9 mouse cellular contexts compared by ENCODE assay signal in the genomic region with DNA sequence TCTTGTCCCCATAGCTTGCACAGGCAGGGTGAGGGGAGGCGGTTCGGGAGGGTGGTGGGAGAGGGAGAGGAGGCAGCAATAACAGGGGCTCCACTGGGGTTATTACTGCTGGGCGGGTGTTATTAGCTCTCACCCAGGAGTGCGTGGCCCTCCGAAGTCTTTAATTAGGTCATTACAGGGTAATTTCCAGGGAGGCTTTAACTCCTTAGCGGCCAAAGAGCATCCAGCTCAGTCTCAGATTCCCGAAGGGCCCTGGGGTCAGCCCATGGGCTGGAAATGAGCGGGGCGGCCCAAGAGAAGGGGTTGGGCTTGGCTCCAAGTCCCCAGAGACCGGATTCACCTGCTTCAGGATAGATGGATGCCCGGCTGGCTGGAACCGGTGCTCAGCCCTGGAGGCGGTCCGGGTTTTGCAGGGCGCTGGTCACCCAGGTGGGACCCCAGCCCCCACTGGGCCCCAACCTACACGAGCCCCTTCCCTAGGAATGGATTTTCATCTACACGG. TPM values are rescaled to one million over a fixed set of nuclear protein-coding genes. Genes with fewer than 3 reads are reported as not detected.
A peak's percentile ranks its signal among the peaks of the same experiment; 100 is the strongest.
DNase-seq lines count a peak whose midpoint lies in the region; ATAC-seq lines count a peak whose summit lies in the region.
"Had no signal": no experiment of that assay in that cellular context is flagged by ENCODE, and none has a peak within 500 bp of the region (broad histone marks: within the 10 kb centered on the region; RNA-seq: fewer than 3 reads in every experiment).

No protein-coding gene starts in this region.

- H3K4me3 ChIP-seq in heart, embryonic 16.5 days (ENCODE audit: low read length) = peak overlapping the region; percentile 46
- H3K4me3 ChIP-seq in hindbrain, embryonic 15.5 days = peak overlapping the region; percentile 38
- peak overlapping the region; percentile 45 for H3K4me3 ChIP-seq in midbrain, embryonic 16.5 days (ENCODE audit: low read depth, low read length)

- ATAC-seq in heart, embryonic 16.5 days (replicated peaks; ENCODE audit: extremely low read depth, insufficient read depth, low FRiP score) = no peak
- peak; percentile 65 for ATAC-seq in hindbrain, embryonic 15.5 days (ENCODE audit: low FRiP score, low read depth)
- peak; percentile 54 for ATAC-seq in midbrain, embryonic 16.5 days

- peaks cover 3% of the 10 kb centered on the region for H3K4me1 ChIP-seq in heart, embryonic 16.5 days (ENCODE audit: control insufficient read depth, insufficient read depth, low read length)
- peaks cover 45% of the 10 kb centered on the region for H3K4me1 ChIP-seq in hindbrain, embryonic 15.5 days (replicated peaks)
- H3K4me1 ChIP-seq in midbrain, embryonic 16.5 days (ENCODE audit: control insufficient read depth, insufficient read depth, low read length) = peaks cover 23% of the 10 kb centered on the region

- no peaks in the 10 kb centered on the region for H3K36me3 ChIP-seq in heart, embryonic 16.5 days (ENCODE audit: control insufficient read depth, insufficient read depth)
- H3K36me3 ChIP-seq in hindbrain, embryonic 15.5 days = no peaks in the 10 kb centered on the region
- H3K36me3 ChIP-seq in midbrain, embryonic 16.5 days (ENCODE audit: control insufficient read depth, insufficient read depth, low read length) = no peaks in the 10 kb centered on the region

- intact Hi-C loops in heart, postnatal 14 days (cut with DNase I) = no loop called here
- intact Hi-C loops in gastrocnemius, postnatal 14 days (cut with DNase I; ENCODE audit: low total_unique reads) = no loop called here

- WGBS in heart, embryonic 16.5 days = 14% methylated on average over 17 of the region's 17 CpGs
- 4% methylated on average over 17 of the region's 17 CpGs for WGBS in hindbrain, embryonic 15.5 days
- WGBS in midbrain, embryonic 16.5 days = 4% methylated on average over 15 of the region's 17 CpGs

- peak overlapping the region; percentile 62 for H3K4me2 ChIP-seq in heart, embryonic 16.5 days (ENCODE audit: low read depth, low read length)
- H3K4me2 ChIP-seq in hindbrain, embryonic 15.5 days = peak overlapping the region; percentile 79
- peak overlapping the region; percentile 85 for H3K4me2 ChIP-seq in midbrain, embryonic 16.5 days (ENCODE audit: low read length)

- H3K27ac ChIP-seq in heart, embryonic 16.5 days (ENCODE audit: low read length) = no peak overlapping the region
- peak overlapping the region; percentile 93 for H3K27ac ChIP-seq in hindbrain, embryonic 15.5 days (replicated peaks)
- H3K27ac ChIP-seq in midbrain, embryonic 16.5 days (ENCODE audit: low read length) = peak overlapping the region; percentile 86

- DNase-seq in heart, postnatal 14 days = no peak
- peak; percentile 65 for DNase-seq in embryo, embryonic 11 days
- DNase-seq in right cerebral cortex, postnatal 4 days = no peak
- DNase-seq in gastrocnemius, postnatal 14 days = no peak
- no peak for DNase-seq in kidney, adult 8-10 months

- H3K9me3 ChIP-seq in heart, embryonic 16.5 days (replicated peaks; ENCODE audit: control insufficient read depth, low read length) = no peaks in the 10 kb centered on the region
- H3K9me3 ChIP-seq in hindbrain, embryonic 15.5 days = no peaks in the 10 kb centered on the region
- no peaks in the 10 kb centered on the region for H3K9me3 ChIP-seq in midbrain, embryonic 16.5 days (replicated peaks; ENCODE audit: control insufficient read depth, low read length, poor library complexity, severe bottlenecking)

- no peak overlapping the region; the same call in 1 of the 2 replicates for H3K9ac ChIP-seq in heart, embryonic 16.5 days (ENCODE audit: low read length)
- H3K9ac ChIP-seq in hindbrain, embryonic 15.5 days = peak overlapping the region; percentile 49
- H3K9ac ChIP-seq in midbrain, embryonic 16.5 days (ENCODE audit: low read depth, low read length) = peak overlapping the region; percentile 76

- peaks cover 71% of the 10 kb centered on the region for H3K27me3 ChIP-seq in heart, embryonic 16.5 days (ENCODE audit: control insufficient read depth, insufficient read depth, low read length)
- H3K27me3 ChIP-seq in hindbrain, embryonic 15.5 days = peaks cover 13% of the 10 kb centered on the region; the same call in 1 of the 2 replicates
- H3K27me3 ChIP-seq in midbrain, embryonic 16.5 days (ENCODE audit: control insufficient read depth, insufficient read depth, low read depth, low read length) = peaks cover 34% of the 10 kb centered on the region

RNA-seq across cellular contexts. Expression of a gene that starts 24.4 kb away (rescaled TPM):
- polyA plus RNA-seq in heart, embryonic 16.5 days (2015; fragmentation: Nextera tagmentation; extraction: Ambion mirVana) = not detected in 2 replicates
- total RNA-seq in heart, postnatal 14 days (2021) = under 1 TPM; 0.05 to 0.38 TPM
- polyA plus RNA-seq in hindbrain, embryonic 15.5 days (2015; fragmentation: Nextera tagmentation; extraction: Ambion mirVana) = 4.9 and 6.2 TPM in 2 replicates
- polyA plus RNA-seq in midbrain, embryonic 16.5 days (2015; fragmentation: Nextera tagmentation; extraction: Ambion mirVana) = 0.95 and 0.98 TPM in 2 replicates
- total RNA-seq in gastrocnemius, postnatal 14 days (2021) = under 1 TPM; 0.39 to 0.51 TPM
- total RNA-seq: MEL had no signal
